Mouse (Mus musculus): ENCODE measurements around the gene Tgfbr3.

Gene Tgfbr3

GRCm38 (mm10) chr5:107240276-107240675 lies 49.2 kb downstream of the Tgfbr3 start:
- no peak for DNase-seq (ENCODE audit: low spot score)

- DNase-seq (ENCODE audit: low spot score): no peak
Observed at GRCm38 (mm10) chr5:107237971-107238426, 51.4 kb downstream of the Tgfbr3 start.

- no peak for DNase-seq (ENCODE audit: low spot score)
Observed at GRCm38 (mm10) chr5:107236975-107237374, 52.5 kb downstream of the Tgfbr3 start.

GRCm38 (mm10) chr5:107236039-107236438 lies 53.4 kb downstream of the Tgfbr3 start:
- no peak for DNase-seq (ENCODE audit: low spot score)

- DNase-seq (ENCODE audit: low spot score): no peak
Observed at GRCm38 (mm10) chr5:107233366-107234354, 55.8 kb downstream of the Tgfbr3 start.

- DNase-seq (ENCODE audit: low spot score): no peak
Observed at GRCm38 (mm10) chr5:107230189-107230588, 59.2 kb downstream of the Tgfbr3 start.

GRCm38 (mm10) chr5:107229037-107229436 lies 60.4 kb downstream of the Tgfbr3 start:
- no peak for DNase-seq (ENCODE audit: low spot score)

GRCm38 (mm10) chr5:107227580-107227979 lies 61.8 kb downstream of the Tgfbr3 start:
- DNase-seq (ENCODE audit: low spot score): no peak

GRCm38 (mm10) chr5:107224820-107225417 lies 64.5 kb downstream of the Tgfbr3 start:
- no peak for DNase-seq (ENCODE audit: low spot score)

- DNase-seq (ENCODE audit: low spot score): no peak
Observed at GRCm38 (mm10) chr5:107224151-107224550, 65.3 kb downstream of the Tgfbr3 start.

GRCm38 (mm10) chr5:107223483-107223882 lies 65.9 kb downstream of the Tgfbr3 start:
- peak; percentile 28 for DNase-seq (ENCODE audit: low spot score)

GRCm38 (mm10) chr5:107223029-107223428 lies 66.4 kb downstream of the Tgfbr3 start:
- peak; percentile 48 for DNase-seq (ENCODE audit: low spot score)

GRCm38 (mm10) chr5:107222670-107223005 lies 66.8 kb downstream of the Tgfbr3 start:
- no peak for DNase-seq (ENCODE audit: low spot score)

GRCm38 (mm10) chr5:107221892-107222669 lies 67.3 kb downstream of the Tgfbr3 start:
- no peak for DNase-seq (ENCODE audit: low spot score)

- no peak for DNase-seq (ENCODE audit: low spot score)
Observed at GRCm38 (mm10) chr5:107220936-107221335, 68.5 kb downstream of the Tgfbr3 start.

GRCm38 (mm10) chr5:107219883-107220282 lies 69.5 kb downstream of the Tgfbr3 start:
- DNase-seq (ENCODE audit: low spot score): no peak

GRCm38 (mm10) chr5:107219318-107219717 lies 70.1 kb downstream of the Tgfbr3 start:
- no peak for DNase-seq (ENCODE audit: low spot score)

GRCm38 (mm10) chr5:107218594-107218993 lies 70.8 kb downstream of the Tgfbr3 start:
- DNase-seq (ENCODE audit: low spot score): no peak

GRCm38 (mm10) chr5:107217139-107217538 lies 72.3 kb downstream of the Tgfbr3 start:
- DNase-seq (ENCODE audit: low spot score): no peak

GRCm38 (mm10) chr5:107213373-107214132 lies 75.9 kb downstream of the Tgfbr3 start:
- no peak for DNase-seq (ENCODE audit: low spot score)

- no peak for DNase-seq (ENCODE audit: low spot score)
Observed at GRCm38 (mm10) chr5:107211830-107212370, 77.5 kb downstream of the Tgfbr3 start.
